Mouse (Mus musculus): ENCODE measurements at regions not wholly inside any gene's neighbourhood (a gene's known extent, or its start where the extent isn't known, plus 50 kb on each side); places are given as distances from the start of the nearest gene placed in this dataset.

GRCm38 (mm10) chr1:129219098-129219497 is 54.0 kb upstream of the Thsd7b start:
- no peak for DNase-seq

GRCm38 (mm10) chr1:129208806-129209205 is 64.3 kb upstream of the Thsd7b start:
- no peak for DNase-seq

- no peak for DNase-seq
Observed at GRCm38 (mm10) chr1:129208406-129208805, 64.7 kb upstream of the Thsd7b start.

GRCm38 (mm10) chr1:129207674-129208073 is 65.4 kb upstream of the Thsd7b start:
- no peak for DNase-seq

- DNase-seq, result no peak
Observed at GRCm38 (mm10) chr1:129180174-129180759, 92.8 kb upstream of the Thsd7b start.

GRCm38 (mm10) chr1:129169936-129170335 is 103.2 kb upstream of the Thsd7b start:
- no peak for DNase-seq

GRCm38 (mm10) chr1:129150643-129151042 is 122.5 kb upstream of the Thsd7b start:
- no peak for DNase-seq

GRCm38 (mm10) chr1:129148733-129149388 is 124.2 kb upstream of the Thsd7b start:
- no peak for DNase-seq

- DNase-seq, result no peak
Observed at GRCm38 (mm10) chr1:129146395-129147094, 126.6 kb upstream of the Thsd7b start.

- DNase-seq, result no peak
Observed at GRCm38 (mm10) chr1:129138783-129139182, 134.3 kb upstream of the Thsd7b start.

GRCm38 (mm10) chr1:129106961-129107557 is 166.0 kb upstream of the Thsd7b start:
- DNase-seq, result no peak

- no peak for DNase-seq
Observed at GRCm38 (mm10) chr1:129100997-129101396, 172.1 kb upstream of the Thsd7b start.

- DNase-seq, result no peak
Observed at GRCm38 (mm10) chr1:129078274-129078673, 194.8 kb upstream of the Thsd7b start.

- peak; percentile 19 for DNase-seq
Observed at GRCm38 (mm10) chr1:129057182-129057581, 215.9 kb upstream of the Thsd7b start.

GRCm38 (mm10) chr1:129055252-129055651 is 217.8 kb upstream of the Thsd7b start:
- no peak for DNase-seq

GRCm38 (mm10) chr1:129033707-129034106 is 239.4 kb upstream of the Thsd7b start:
- DNase-seq, result no peak

- DNase-seq, result no peak
Observed at GRCm38 (mm10) chr1:129005899-129006298, 267.2 kb upstream of the Thsd7b start.

GRCm38 (mm10) chr1:129002286-129002685 is 270.8 kb upstream of the Thsd7b start:
- no peak for DNase-seq

GRCm38 (mm10) chr1:129001766-129002165 is 271.3 kb upstream of the Thsd7b start:
- no peak for DNase-seq

GRCm38 (mm10) chr1:128999741-129000517 is 273.2 kb upstream of the Thsd7b start:
- no peak for DNase-seq

- DNase-seq, result no peak
Observed at GRCm38 (mm10) chr1:128994655-128995054, 278.4 kb upstream of the Thsd7b start.

GRCm38 (mm10) chr1:128983411-128983810 is 289.7 kb upstream of the Thsd7b start:
- peak; percentile 7 for DNase-seq

- no peak for DNase-seq
Observed at GRCm38 (mm10) chr1:128975586-128975985, 297.5 kb upstream of the Thsd7b start.
